Mouse (Mus musculus): ENCODE data around the gene 1110012L19Rik. TPM values are rescaled to one million over a fixed set of nuclear protein-coding genes. Genes with fewer than 3 reads are reported as not detected.
"Not testable (repeated sequence)": the region's sequence is repeated elsewhere in the genome, so short reads cannot be mapped to it uniquely, and the experiment has no call there.

The 1110012L19Rik gene
- polyA plus RNA-seq, 2 experiments, result 6.3 to 8.7 TPM

DNA sequence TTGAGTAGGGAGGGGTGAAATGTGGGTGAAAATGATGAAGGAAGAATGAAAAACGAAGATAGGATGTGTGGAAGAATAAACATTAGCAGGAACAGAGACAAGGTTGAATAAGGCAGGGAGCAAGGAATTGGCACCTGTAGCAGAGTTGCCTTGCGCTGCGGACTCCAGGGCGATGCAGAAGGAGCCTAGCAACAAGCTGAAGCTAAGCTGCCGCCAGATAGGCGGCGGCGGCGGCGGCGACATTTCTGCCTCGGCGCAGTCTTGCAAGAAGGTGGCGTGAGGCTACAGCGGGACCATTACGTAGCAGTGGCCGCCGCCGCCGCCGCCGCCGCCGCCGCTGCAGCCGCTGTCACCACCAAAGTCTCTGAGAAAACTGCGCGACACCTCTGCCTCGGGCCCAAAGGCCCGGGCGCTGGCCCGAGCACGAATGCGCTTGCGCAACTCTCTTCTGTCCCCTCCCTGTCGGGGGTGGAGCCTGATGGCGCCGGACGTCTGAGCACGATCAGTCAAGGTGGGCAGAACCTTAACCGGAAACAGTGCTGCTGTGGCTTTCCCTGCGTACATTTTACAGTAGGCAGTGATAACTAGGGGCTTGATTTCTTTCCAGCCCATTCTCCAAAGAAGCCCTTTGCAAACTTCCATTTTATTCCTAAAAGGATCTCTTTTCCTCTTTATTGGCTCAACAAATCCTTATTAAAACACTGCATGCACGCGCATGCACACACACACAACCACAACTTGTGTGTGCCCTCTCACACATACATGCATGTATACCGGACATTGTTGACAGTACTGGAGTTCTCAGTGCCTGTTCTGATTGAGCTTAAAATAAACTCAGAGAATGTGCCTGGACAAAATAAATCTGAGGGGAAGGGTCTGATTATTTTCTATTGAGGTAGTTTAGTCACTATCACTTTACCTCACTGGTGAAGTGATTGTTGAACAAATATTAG lies 20.7 kb upstream of the 1110012L19Rik start, which contains the start of gene Ids:
Gene Ids, minus strand, starts transcription at position 424 of the 953 bp plus-strand sequence.
- peak within 1 kb of the TSS; percentile 66 for H3K4me2 ChIP-seq (ENCODE audit: low read depth)
- DNase-seq (ENCODE audit: low read depth in 3 of 3, low spot score in 3 of 3) (peak; percentile 61 to 67 (median 62)), ATAC-seq (ENCODE audit: insufficient read depth) (peak; percentile 95)
- peak within 1 kb of the TSS; percentile 61 to 75 for H3K4me3 ChIP-seq (ENCODE audit: insufficient read depth in 1 of 2, low read depth in 2 of 2, low read length in 2 of 2)
- H3K27me3 ChIP-seq (ENCODE audit: control insufficient read depth, insufficient read depth, low read length), result no peaks in the 10 kb centered on the region; the same call in 1 of the 2 replicates
- no peaks in the 10 kb centered on the region for H3K36me3 ChIP-seq (replicated peaks; ENCODE audit: control insufficient read depth, insufficient read depth, low read depth)
- TF ChIP-seq CTCF (IDR thresholded peaks at IDR 0.05; ENCODE audit: low read depth), result 0 out of 2 replicates have a peak, but pooled peaks have one; percentile 6
- no peak for TF ChIP-seq EP300 (IDR thresholded peaks at IDR 0.05; ENCODE audit: low read depth)
- no peaks in the 10 kb centered on the region; a peak in 1 of 4 replicates for H3K4me1 ChIP-seq (replicated peaks; ENCODE audit: control insufficient read depth in 2 of 2, insufficient read depth in 2 of 2, low read length in 1 of 2)
- H3K27ac ChIP-seq, result no peak within 1 kb of the TSS
- peak within 1 kb of the TSS; percentile 51 for H3K9ac ChIP-seq (replicated peaks)
- no peaks in the 10 kb centered on the region for H3K9me3 ChIP-seq (ENCODE audit: control insufficient read depth, low read length)
- WGBS (ENCODE audit: insufficient replicate concordance), result 16% methylated on average over 44 of the region's 45 CpGs

DNA sequence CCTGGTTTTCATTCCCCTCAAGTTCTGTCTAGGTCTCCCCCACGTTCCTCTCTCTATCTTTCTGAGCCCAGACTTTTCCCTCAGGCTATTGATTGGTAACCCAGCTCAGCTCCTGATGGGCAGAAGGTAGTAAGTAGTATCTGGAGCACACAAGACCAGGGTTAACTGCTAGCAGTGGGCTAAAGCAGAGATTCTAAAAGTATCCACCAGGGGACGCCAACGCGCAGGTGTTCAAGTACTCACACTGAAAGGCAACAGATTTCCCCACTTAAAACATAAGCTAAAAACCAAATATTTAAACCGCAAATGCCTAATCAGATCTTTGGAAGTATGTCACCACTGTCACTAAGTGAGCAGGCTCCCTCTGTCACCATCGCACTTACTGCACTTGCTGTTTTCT lies 15.9 kb upstream of the 1110012L19Rik start:
- DNase-seq (ENCODE audit: low read depth in 3 of 3, low spot score in 3 of 3); H3K4me2 ChIP-seq (ENCODE audit: low read depth); H3K4me1 ChIP-seq (replicated peaks; ENCODE audit: control insufficient read depth in 2 of 2, insufficient read depth in 2 of 2, low read length in 1 of 2); ATAC-seq (ENCODE audit: insufficient read depth); H3K9me3 ChIP-seq (ENCODE audit: control insufficient read depth, low read length); H3K36me3 ChIP-seq (replicated peaks; ENCODE audit: control insufficient read depth, insufficient read depth, low read depth); H3K4me3 ChIP-seq (ENCODE audit: insufficient read depth in 1 of 2, low read depth in 2 of 2, low read length in 2 of 2); H3K27me3 ChIP-seq (ENCODE audit: control insufficient read depth, insufficient read depth, low read length); H3K9ac ChIP-seq (replicated peaks); H3K27ac ChIP-seq: not testable (repeated sequence)
- WGBS (ENCODE audit: insufficient replicate concordance), result 33% methylated on average over 1 of the region's 6 CpGs

DNA sequence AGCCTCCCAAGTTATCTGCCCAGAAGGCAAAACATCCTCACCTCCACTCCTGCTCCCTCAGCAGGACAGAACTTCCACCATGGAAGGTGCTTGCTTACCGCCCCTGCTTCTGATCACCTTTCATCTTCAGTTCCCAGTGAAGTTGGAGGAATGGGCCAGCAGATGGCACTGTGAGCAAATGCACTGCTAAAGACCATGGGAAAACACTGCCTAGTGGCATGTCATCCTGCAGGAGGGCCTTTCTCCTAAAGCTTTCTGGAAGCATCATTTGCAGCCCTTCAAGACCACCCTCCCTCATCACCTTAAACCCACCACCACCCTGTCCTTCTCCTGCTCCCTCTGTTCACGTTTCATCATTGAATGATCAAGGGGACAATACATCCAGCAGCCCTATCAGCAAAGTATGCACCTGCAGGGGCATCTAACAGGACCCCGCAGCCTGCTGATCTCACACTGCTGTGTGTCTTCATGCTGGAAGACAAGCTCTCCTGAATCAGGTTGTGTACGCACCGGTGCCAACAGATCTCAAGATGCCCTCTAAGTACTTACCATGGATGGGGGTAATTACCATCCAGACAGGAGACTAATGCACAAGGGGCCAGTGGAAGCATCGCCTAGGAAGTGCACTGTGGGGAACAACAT lies 11.1 kb upstream of the 1110012L19Rik start:
- not testable (repeated sequence) for H3K9me3 ChIP-seq (ENCODE audit: control insufficient read depth, low read length); H3K36me3 ChIP-seq (replicated peaks; ENCODE audit: control insufficient read depth, insufficient read depth, low read depth); H3K4me2 ChIP-seq (ENCODE audit: low read depth); H3K27me3 ChIP-seq (ENCODE audit: control insufficient read depth, insufficient read depth, low read length); H3K9ac ChIP-seq (replicated peaks); H3K27ac ChIP-seq; DNase-seq (ENCODE audit: low read depth in 3 of 3, low spot score in 3 of 3); H3K4me1 ChIP-seq (replicated peaks; ENCODE audit: control insufficient read depth in 2 of 2, insufficient read depth in 2 of 2, low read length in 1 of 2); ATAC-seq (ENCODE audit: insufficient read depth); H3K4me3 ChIP-seq (ENCODE audit: insufficient read depth in 1 of 2, low read depth in 2 of 2, low read length in 2 of 2)
- WGBS (ENCODE audit: insufficient replicate concordance), result 58% methylated on average over 5 of the region's 6 CpGs
- TF ChIP-seq CTCF (IDR thresholded peaks at IDR 0.05; ENCODE audit: low read depth), result peak; percentile 31

DNA sequence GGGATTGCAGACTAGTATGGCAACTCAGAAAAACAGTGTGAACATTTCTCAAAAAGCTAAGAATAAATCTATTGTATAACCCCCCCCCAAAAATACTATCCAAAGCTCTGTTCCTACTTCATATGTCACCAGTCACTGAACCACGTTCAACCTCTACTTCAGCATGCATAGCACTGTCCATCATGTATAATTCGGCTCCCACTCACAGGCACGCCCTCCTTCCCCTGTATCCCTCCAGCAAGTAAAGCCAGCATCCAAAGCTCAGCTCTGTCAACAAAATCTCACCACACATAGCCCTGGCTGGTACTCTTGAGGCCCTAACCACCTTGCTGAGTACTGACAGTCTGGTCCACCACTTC lies 781 bp upstream of the 1110012L19Rik start:
- 53% methylated on average over 3 of the region's 3 CpGs for WGBS (ENCODE audit: insufficient replicate concordance)
- H3K9me3 ChIP-seq (ENCODE audit: control insufficient read depth, low read length), result no peaks in the 10 kb centered on the region
- peaks cover 0 to 9% of the 10 kb centered on the region in 2 experiments; a peak in 2 of 4 replicates for H3K4me1 ChIP-seq (replicated peaks; ENCODE audit: control insufficient read depth in 2 of 2, insufficient read depth in 2 of 2, low read length in 1 of 2)
- ATAC-seq (ENCODE audit: insufficient read depth) (no peak), DNase-seq (ENCODE audit: low read depth in 3 of 3, low spot score in 3 of 3) (no peak)
- H3K36me3 ChIP-seq (replicated peaks; ENCODE audit: control insufficient read depth, insufficient read depth, low read depth), result no peaks in the 10 kb centered on the region
- no peak overlapping the region for H3K27ac ChIP-seq
- no peaks in the 10 kb centered on the region for H3K27me3 ChIP-seq (ENCODE audit: control insufficient read depth, insufficient read depth, low read length)
- H3K4me2 ChIP-seq (ENCODE audit: low read depth), result peak overlapping the region; percentile 69
- H3K9ac ChIP-seq (replicated peaks), result no peak overlapping the region
- peak overlapping the region; percentile 65 to 94 for H3K4me3 ChIP-seq (ENCODE audit: insufficient read depth in 1 of 2, low read depth in 2 of 2, low read length in 2 of 2)
- TF ChIP-seq CTCF (IDR thresholded peaks at IDR 0.05; ENCODE audit: low read depth) (no peak), EP300 (IDR thresholded peaks at IDR 0.05; ENCODE audit: low read depth) (no peak)

DNA sequence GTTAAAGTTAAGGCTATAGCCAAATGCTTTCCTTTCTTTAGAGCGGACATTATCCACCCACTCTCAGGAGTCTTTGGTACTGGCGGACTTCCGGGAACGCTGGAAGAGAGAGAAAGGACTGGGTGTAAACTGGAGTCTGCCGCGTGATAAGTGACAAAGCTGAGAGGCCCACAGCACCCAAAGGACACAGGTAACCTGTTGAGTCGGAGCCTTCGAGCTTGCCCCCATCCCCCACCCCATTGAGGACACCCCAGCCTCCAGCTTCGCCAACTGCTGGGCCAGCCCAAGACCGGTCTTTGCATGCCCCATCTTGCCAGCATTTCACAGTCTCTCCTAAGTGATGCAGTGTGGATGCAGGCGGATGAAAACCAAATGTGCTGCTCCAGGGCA lies 280 bp downstream of the 1110012L19Rik start:
- ATAC-seq (ENCODE audit: insufficient read depth) (peak; percentile 53), DNase-seq (ENCODE audit: low read depth in 3 of 3, low spot score in 3 of 3) (no peak)
- Histone ChIP-seq H3K4me1 (replicated peaks; ENCODE audit: control insufficient read depth in 2 of 2, insufficient read depth in 2 of 2, low read length in 1 of 2) (peaks cover 0 to 9% of the 10 kb centered on the region in 2 experiments; a peak in 2 of 4 replicates), H3K9me3 (ENCODE audit: control insufficient read depth, low read length) (no peaks in the 10 kb centered on the region), H3K36me3 (replicated peaks; ENCODE audit: control insufficient read depth, insufficient read depth, low read depth) (no peaks in the 10 kb centered on the region), H3K4me3 (ENCODE audit: insufficient read depth in 1 of 2, low read depth in 2 of 2, low read length in 2 of 2) (peak overlapping the region; percentile 65 to 94), H3K4me2 (ENCODE audit: low read depth) (peak overlapping the region; percentile 69), H3K27ac (peak overlapping the region; percentile 31; the same call in 1 of the 2 replicates), H3K9ac (replicated peaks) (peak overlapping the region; percentile 62), H3K27me3 (ENCODE audit: control insufficient read depth, insufficient read depth, low read length) (no peaks in the 10 kb centered on the region)
- 11% methylated on average over 11 of the region's 11 CpGs for WGBS (ENCODE audit: insufficient replicate concordance)
- no peak for TF ChIP-seq CTCF (IDR thresholded peaks at IDR 0.05; ENCODE audit: low read depth)
- no peak for TF ChIP-seq EP300 (IDR thresholded peaks at IDR 0.05; ENCODE audit: low read depth)

DNA sequence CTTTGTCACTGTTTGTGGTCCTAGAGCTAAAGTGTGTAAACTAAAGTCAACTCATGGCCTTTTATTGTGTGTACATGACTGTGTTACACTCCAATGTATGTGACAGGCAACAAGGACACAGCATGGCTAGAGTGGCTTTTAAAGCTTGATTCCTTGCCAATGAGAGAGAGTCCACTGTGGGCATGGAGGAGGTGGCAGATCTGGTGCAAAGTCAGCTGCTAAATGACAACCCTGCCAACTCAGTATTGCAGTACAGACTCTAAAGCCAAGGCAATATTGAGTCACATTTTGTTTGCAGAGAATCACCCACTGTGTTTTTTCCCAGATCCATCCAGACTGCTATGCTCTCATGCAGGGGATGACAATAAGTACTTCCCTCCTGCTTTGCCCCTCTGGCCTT lies 7.0 kb downstream of the 1110012L19Rik start:
- DNase-seq (ENCODE audit: low read depth in 3 of 3, low spot score in 3 of 3); H3K4me2 ChIP-seq (ENCODE audit: low read depth); ATAC-seq (ENCODE audit: insufficient read depth); H3K9me3 ChIP-seq (ENCODE audit: control insufficient read depth, low read length); H3K27ac ChIP-seq; H3K27me3 ChIP-seq (ENCODE audit: control insufficient read depth, insufficient read depth, low read length); H3K36me3 ChIP-seq (replicated peaks; ENCODE audit: control insufficient read depth, insufficient read depth, low read depth); H3K9ac ChIP-seq (replicated peaks); H3K4me1 ChIP-seq (replicated peaks; ENCODE audit: control insufficient read depth in 2 of 2, insufficient read depth in 2 of 2, low read length in 1 of 2); H3K4me3 ChIP-seq (ENCODE audit: insufficient read depth in 1 of 2, low read depth in 2 of 2, low read length in 2 of 2): not testable (repeated sequence)

DNA sequence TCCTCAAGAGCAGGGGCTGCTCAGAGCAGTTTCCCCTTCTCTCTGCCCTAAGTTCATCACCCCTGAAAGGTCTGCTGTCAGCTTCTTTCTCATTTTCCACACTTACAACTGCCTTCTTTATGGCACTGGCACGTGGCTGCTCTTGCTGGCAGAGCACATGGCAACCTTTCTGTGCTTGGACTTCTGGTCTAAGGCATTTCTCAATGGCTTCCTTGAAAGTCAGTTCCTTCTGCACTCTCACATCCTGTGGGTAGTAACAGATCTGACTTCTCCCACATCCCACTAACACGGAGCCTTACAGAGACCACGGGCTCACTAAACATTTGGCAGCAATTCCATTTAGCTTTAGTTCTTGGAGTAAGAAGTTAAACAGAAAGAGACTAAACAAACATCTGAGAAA lies 39.8 kb downstream of the 1110012L19Rik start:
- DNase-seq (ENCODE audit: low read depth in 3 of 3, low spot score in 3 of 3); H3K27ac ChIP-seq; ATAC-seq (ENCODE audit: insufficient read depth); H3K9me3 ChIP-seq (ENCODE audit: control insufficient read depth, low read length); H3K27me3 ChIP-seq (ENCODE audit: control insufficient read depth, insufficient read depth, low read length); H3K4me1 ChIP-seq (replicated peaks; ENCODE audit: control insufficient read depth in 2 of 2, insufficient read depth in 2 of 2, low read length in 1 of 2); H3K4me2 ChIP-seq (ENCODE audit: low read depth); H3K9ac ChIP-seq (replicated peaks); H3K36me3 ChIP-seq (replicated peaks; ENCODE audit: control insufficient read depth, insufficient read depth, low read depth); H3K4me3 ChIP-seq (ENCODE audit: insufficient read depth in 1 of 2, low read depth in 2 of 2, low read length in 2 of 2): not testable (repeated sequence)
- WGBS (ENCODE audit: insufficient replicate concordance), result 33% methylated on average over 3 of the region's 3 CpGs

Data from liver, embryonic 14.5 days (tissue).